Mouse (Mus musculus) urinary bladder, postnatal 14 days (tissue): ENCODE results near the gene Nrxn1.
"Not testable (repeated sequence)": the region's sequence is repeated elsewhere in the genome, so short reads cannot be mapped to it uniquely, and the experiment has no call there.

Experiments
- DNase-seq: peaks from one replicate; pipeline ENCODE4 v3.0.0; 2021; ENCODE audit warnings: low spot score

Gene Nrxn1

GRCm38 (mm10) chr17:90583196-90583595, 509.7 kb downstream of the Nrxn1 start:
- no peak for DNase-seq

- no peak for DNase-seq
Observed at GRCm38 (mm10) chr17:90569877-90570276, 523.0 kb downstream of the Nrxn1 start.

- DNase-seq: no peak
Observed at GRCm38 (mm10) chr17:90565186-90565585, 527.7 kb downstream of the Nrxn1 start.

- DNase-seq: no peak
Observed at GRCm38 (mm10) chr17:90556376-90556775, 536.5 kb downstream of the Nrxn1 start.

GRCm38 (mm10) chr17:90550415-90550814, 542.5 kb downstream of the Nrxn1 start:
- DNase-seq: no peak

- no peak for DNase-seq
Observed at GRCm38 (mm10) chr17:90546806-90547205, 546.1 kb downstream of the Nrxn1 start.

GRCm38 (mm10) chr17:90544639-90545259, 548.1 kb downstream of the Nrxn1 start:
- DNase-seq: no peak

GRCm38 (mm10) chr17:90543986-90544638, 548.8 kb downstream of the Nrxn1 start:
- no peak for DNase-seq

GRCm38 (mm10) chr17:90531443-90531842, 561.4 kb downstream of the Nrxn1 start:
- no peak for DNase-seq

GRCm38 (mm10) chr17:90506026-90506425, 586.8 kb downstream of the Nrxn1 start:
- DNase-seq: no peak

- not testable (repeated sequence) for DNase-seq
Observed at GRCm38 (mm10) chr17:90503999-90504398, 588.9 kb downstream of the Nrxn1 start.

GRCm38 (mm10) chr17:90501023-90501675, 591.7 kb downstream of the Nrxn1 start:
- peak; percentile 52 for DNase-seq

GRCm38 (mm10) chr17:90479531-90480250, 613.2 kb downstream of the Nrxn1 start:
- DNase-seq: no peak

GRCm38 (mm10) chr17:90456748-90457147, 636.1 kb downstream of the Nrxn1 start:
- DNase-seq: no peak

- DNase-seq: peak; percentile 3
Observed at GRCm38 (mm10) chr17:90455904-90456303, 637.0 kb downstream of the Nrxn1 start.

- peak; percentile 3 for DNase-seq
Observed at GRCm38 (mm10) chr17:90455409-90455775, 637.5 kb downstream of the Nrxn1 start.

- no peak for DNase-seq
Observed at GRCm38 (mm10) chr17:90454738-90455408, 638.0 kb downstream of the Nrxn1 start.

GRCm38 (mm10) chr17:90454356-90454737, 638.5 kb downstream of the Nrxn1 start:
- DNase-seq: no peak

GRCm38 (mm10) chr17:90453280-90453679, 639.6 kb downstream of the Nrxn1 start:
- DNase-seq: no peak

- DNase-seq: no peak
Observed at GRCm38 (mm10) chr17:90452770-90453169, 640.1 kb downstream of the Nrxn1 start.

- no peak for DNase-seq
Observed at GRCm38 (mm10) chr17:90451384-90451783, 641.5 kb downstream of the Nrxn1 start.

GRCm38 (mm10) chr17:90443067-90443466, 649.8 kb downstream of the Nrxn1 start:
- no peak for DNase-seq
